Mouse (Mus musculus): ENCODE results near the gene Toporsl.

Gene Toporsl

GRCm38 (mm10) chr4:52595927-52596326, at the start of gene Toporsl:
Toporsl (plus strand) TSS chr4:52596274.
- no peak for ATAC-seq (ENCODE audit: low TSS enrichment)

GRCm38 (mm10) chr4:52557672-52558071, 38.4 kb upstream of the Toporsl start:
- no peak for ATAC-seq (ENCODE audit: low TSS enrichment)

GRCm38 (mm10) chr4:52558080-52558479, 38.0 kb upstream of the Toporsl start:
- no peak for ATAC-seq (ENCODE audit: low TSS enrichment)

DNA sequence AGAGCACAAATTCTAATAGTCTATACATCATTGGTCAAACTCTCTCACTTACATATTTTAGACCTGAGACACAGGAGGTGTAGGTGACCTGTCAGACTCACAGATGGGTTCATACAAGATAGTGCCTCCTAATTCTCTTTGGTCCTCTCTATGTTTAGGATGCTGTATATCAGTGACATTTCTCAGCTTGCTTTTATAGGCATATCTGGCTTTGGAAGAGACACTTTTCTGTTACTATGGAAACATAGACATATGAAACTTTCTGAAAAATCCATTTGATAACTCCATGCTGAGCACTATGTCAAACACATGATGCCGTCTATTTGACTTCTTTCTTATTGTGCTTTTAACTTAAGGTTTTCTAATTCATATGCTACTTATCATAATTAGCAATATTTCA, 32.2 kb upstream of the Toporsl start:
- ATAC-seq (ENCODE audit: low TSS enrichment): no peak

DNA sequence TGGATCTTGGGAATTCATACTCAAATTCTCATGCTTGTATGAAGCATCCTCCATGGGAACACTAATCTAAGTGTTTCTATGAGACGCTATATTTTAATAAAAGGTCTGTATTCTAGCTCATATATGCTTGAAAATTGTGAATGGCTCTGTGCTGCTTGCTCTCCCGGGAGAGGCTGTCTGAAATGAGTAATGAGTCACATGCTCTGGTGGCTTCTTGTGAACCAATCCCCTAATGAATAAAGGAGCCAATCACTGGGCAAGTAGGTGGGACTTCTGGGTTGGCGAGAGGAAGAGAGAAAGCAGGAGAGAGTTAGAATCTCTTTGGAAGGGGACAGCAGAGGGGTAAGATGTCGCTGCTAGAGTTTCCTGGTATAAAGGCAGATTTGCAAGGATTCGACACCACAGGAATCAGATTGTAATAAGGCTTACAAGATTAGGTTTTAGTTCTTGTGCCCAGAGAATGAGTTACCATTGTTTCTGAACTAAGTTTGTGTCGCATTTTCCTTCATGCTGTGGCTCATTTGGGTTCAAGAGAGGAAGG, 9.8 kb upstream of the Toporsl start:
- no peak for ATAC-seq (ENCODE audit: low TSS enrichment)

DNA sequence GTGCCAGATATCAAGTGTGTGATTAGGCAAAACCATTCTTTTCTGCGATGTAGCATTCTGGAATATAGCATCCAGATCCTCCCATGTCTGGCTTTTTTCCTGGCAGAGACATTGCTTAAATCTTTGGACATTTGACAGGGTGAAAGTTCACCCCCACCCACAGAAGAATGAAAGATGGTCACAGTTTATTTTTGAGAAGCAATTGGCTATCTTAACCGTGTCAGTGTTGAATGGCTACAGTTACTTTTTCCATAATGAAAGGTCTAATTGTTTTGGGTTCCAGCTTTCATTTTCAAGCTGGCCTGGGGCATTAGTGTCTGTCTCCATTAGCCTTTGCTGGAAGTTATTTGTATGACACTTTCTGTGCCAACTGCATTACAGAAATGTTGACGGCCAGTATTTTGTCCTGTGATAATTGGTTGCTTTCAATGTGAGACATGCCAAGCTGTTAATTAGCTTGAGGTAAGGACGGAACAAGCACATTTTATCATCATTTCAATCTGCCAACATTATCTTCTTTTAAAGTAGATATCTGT, 2.2 kb upstream of the Toporsl start:
- no peak for ATAC-seq (ENCODE audit: low TSS enrichment)

DNA sequence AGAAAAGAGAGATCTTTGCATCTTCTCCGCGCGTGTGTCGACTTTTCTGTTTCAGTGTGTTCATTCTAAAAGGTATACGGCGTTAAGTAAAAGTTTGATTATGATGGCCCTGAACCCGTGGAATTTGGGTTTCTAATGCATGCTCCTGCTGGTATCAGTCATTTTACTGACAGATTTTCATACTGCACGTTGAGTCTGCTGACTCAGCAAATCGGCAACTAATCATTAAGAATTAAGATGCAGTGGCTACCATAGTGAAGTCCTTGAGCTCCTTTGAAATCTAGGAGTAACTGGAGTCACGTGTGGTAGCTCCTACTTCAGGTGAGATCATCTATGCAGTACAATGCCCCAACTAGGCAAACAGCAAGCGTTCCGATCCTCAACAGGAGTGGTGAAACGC, 1.4 kb upstream of the Toporsl start:
- ATAC-seq (ENCODE audit: low TSS enrichment): no peak

DNA sequence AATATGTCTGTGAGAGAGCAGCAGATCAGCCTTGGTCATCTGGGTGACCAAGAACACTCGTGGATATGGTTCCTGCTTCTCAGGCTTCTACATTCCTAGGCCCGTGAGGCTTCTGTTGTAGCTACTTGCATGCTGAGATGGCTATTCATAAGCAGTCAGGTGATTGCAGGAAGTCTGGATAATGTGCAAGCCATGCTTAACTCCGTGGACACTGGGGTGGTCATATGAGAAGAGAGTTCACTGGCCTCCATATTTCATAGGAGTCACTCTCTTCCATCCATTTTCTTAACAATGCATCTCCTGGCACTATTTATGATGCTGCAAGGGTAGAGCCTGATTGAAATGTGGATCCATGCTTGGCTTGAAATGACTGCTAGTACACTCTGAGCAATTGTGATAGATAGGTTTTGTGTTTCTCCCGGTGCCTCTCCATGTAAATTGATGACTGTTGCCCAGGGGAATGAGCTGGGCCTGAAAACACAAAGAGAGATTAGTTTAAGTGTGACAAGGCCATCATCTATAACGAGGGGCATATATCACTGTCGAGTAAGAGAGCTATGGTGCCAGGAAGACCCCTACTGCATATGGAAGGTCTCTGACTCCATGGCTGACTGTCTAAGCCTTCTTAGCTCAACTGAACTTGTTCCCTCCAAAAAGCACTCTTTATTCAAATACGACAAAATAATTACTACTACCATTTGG, 2.3 kb downstream of the Toporsl start:
- no peak for ATAC-seq (ENCODE audit: low TSS enrichment)

- no peak for ATAC-seq (ENCODE audit: low TSS enrichment)
Measured at GRCm38 (mm10) chr4:52606923-52607322, 10.8 kb downstream of the Toporsl start.

DNA sequence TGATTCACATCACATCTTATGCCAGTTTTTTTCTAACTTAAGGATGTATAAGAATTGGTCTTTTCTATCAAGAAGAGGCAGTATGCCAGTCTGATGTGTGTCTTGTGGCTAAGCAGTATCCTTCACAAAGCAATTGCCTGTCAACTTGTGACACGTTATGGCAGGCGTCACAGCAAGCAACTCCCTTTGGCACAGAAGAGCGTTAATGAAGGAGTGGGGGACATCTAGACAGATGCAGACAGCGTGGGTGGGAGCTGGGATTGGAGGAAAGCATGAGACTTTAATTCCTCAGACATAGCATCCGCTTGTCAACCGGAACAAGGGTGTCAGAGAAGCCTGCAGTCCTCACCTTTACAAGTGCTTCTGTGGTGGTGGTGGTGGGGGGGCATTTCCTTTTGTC, 38.9 kb downstream of the Toporsl start:
- ATAC-seq (ENCODE audit: low TSS enrichment): no peak

- no peak for ATAC-seq (ENCODE audit: low TSS enrichment)
Measured at GRCm38 (mm10) chr4:52647791-52648190, 51.7 kb downstream of the Toporsl start.

GRCm38 (mm10) chr4:52659701-52660100, 63.6 kb downstream of the Toporsl start:
- ATAC-seq (ENCODE audit: low TSS enrichment): no peak

- ATAC-seq (ENCODE audit: low TSS enrichment): no peak
Measured at GRCm38 (mm10) chr4:52660701-52661117, 64.6 kb downstream of the Toporsl start.

DNA sequence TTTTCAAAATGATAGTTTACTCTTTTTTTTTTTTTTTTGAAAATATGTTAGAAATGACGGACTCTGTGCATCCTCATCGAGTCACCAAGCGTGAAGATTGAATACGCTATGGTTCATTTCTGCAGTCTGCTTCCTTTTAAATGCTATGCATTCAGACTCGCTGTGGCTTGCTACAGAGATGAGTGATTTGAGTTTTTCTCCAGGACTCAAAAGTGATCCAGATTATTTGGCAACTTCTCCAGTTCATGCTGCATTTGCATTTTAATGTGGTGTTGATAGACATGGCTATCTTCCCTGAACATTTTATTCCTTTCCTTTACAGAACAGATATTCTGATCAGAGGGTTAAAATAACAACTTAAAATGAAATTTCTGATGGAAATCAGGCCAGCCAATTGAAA, 65.2 kb downstream of the Toporsl start:
- ATAC-seq (ENCODE audit: low TSS enrichment): peak; percentile 20; the same call in 1 of the 2 replicates
